8 mouse cellular contexts compared by ENCODE assay signal in genomic region chr17:28621381-28622299, GRCm38 (mm10). TPM values are rescaled to one million over a fixed set of nuclear protein-coding genes. Genes with fewer than 3 reads are reported as not detected.
DNase-seq lines count a peak whose midpoint lies in the region; ATAC-seq lines count a peak whose summit lies in the region.

No protein-coding gene starts in this region.

- H3K27ac ChIP-seq in hindbrain, embryonic 16.5 days (ENCODE audit: low read depth, low read length): peak overlapping the region; percentile 91

- peak overlapping the region; percentile 81 for H3K4me2 ChIP-seq in hindbrain, embryonic 16.5 days (ENCODE audit: low read length)

- H3K9me3 ChIP-seq in hindbrain, embryonic 16.5 days (ENCODE audit: control insufficient read depth, low read length): no peaks in the 10 kb centered on the region

- ATAC-seq in hindbrain, embryonic 16.5 days: peak; percentile 77
- ATAC-seq in megakaryocyte, adult 5-6 weeks (ENCODE audit: poor library complexity, severe bottlenecking): peak; percentile 36

- peak overlapping the region; percentile 98 for H3K9ac ChIP-seq in hindbrain, embryonic 16.5 days (ENCODE audit: low read depth, low read length)

- under 1% methylated on average over 60 of the region's 78 CpGs for WGBS in hindbrain, embryonic 16.5 days

- H3K4me3 ChIP-seq in hindbrain, embryonic 16.5 days (ENCODE audit: low read length): peak overlapping the region; percentile 88

- H3K27me3 ChIP-seq in hindbrain, embryonic 16.5 days (replicated peaks; ENCODE audit: control insufficient read depth, insufficient read depth, low read length): no peaks in the 10 kb centered on the region

- peak; percentile 87 for DNase-seq in Muller cell, postnatal 12 days (ENCODE audit: inconsistent ontology term)
- peak; percentile 65 to 67 for DNase-seq in cerebellum, postnatal 10 days
- DNase-seq in gastrocnemius, adult 18-20 months (ENCODE audit: low spot score): peak; percentile 33
- DNase-seq in layer of hippocampus, postnatal 36 days: peak; percentile 56 to 63
- peak; percentile 47 to 50 for DNase-seq in right cerebral cortex, adult 2 months (ENCODE audit: low spot score in 2 of 2)
- DNase-seq in urinary bladder, postnatal 4 days (ENCODE audit: low spot score in 2 of 2): peak; percentile 33 to 68

- H3K36me3 ChIP-seq in hindbrain, embryonic 16.5 days (ENCODE audit: control insufficient read depth, insufficient read depth, low read length): no peaks in the 10 kb centered on the region

- peaks cover 17% of the 10 kb centered on the region for H3K4me1 ChIP-seq in hindbrain, embryonic 16.5 days (ENCODE audit: control insufficient read depth, insufficient read depth, low read depth, low read length)

RNA-seq across cellular contexts. Expression of gene Srpk1, which starts 0.9 kb away (rescaled TPM):
- 10 to 100 TPM; 26.7 to 30.4 TPM for total RNA-seq in gastrocnemius, adult 18-20 months (2021)
- polyA plus RNA-seq in hindbrain, embryonic 16.5 days (2015; fragmentation: Nextera tagmentation; extraction: Ambion mirVana): 79.4 and 80.8 TPM in 2 replicates
- 10 to 100 TPM; 77.8 to 83.3 TPM for total RNA-seq in layer of hippocampus, postnatal 36 days (2021)
- total RNA-seq in megakaryocyte, adult 5-6 weeks (2015): 53.0 and 66.9 TPM in 2 replicates
- 66.9 and 70.8 TPM in 2 replicates for total RNA-seq in megakaryocyte, adult 5-6 weeks (2017)

RNA-seq across cellular contexts. Expression of gene Lhfpl5, which starts 46.2 kb away (rescaled TPM):
- total RNA-seq in gastrocnemius, adult 18-20 months (2021): not detected
- polyA plus RNA-seq in hindbrain, embryonic 16.5 days (2015; fragmentation: Nextera tagmentation; extraction: Ambion mirVana): 20.1 and 26.9 TPM in 2 replicates
- total RNA-seq in layer of hippocampus, postnatal 36 days (2021): 1 to 10 TPM; 3.6 to 4.0 TPM
- not detected in 2 replicates for total RNA-seq in megakaryocyte, adult 5-6 weeks (2015)
- not detected in 2 replicates for total RNA-seq in megakaryocyte, adult 5-6 weeks (2017)

Comparison
In these comparisons a context has a peak if more than half of its experiments do, and no peak if none do; other contexts are left out.
1. Peak in every context shown above with its lines: DNase-seq, ATAC-seq, H3K4me3 ChIP-seq and H3K27ac ChIP-seq.
2. DNase-seq: peak in every context shown above with its lines; median percentile 87 in Muller cell, postnatal 12 days; 66 in cerebellum, postnatal 10 days; 60 in layer of hippocampus, postnatal 36 days; 50 in urinary bladder, postnatal 4 days; 48 in right cerebral cortex, adult 2 months; 33 in gastrocnemius, adult 18-20 months.
3. RNA of gene Lhfpl5, which starts 46.2 kb away (total RNA-seq): 3.6 to 4.0 TPM in layer of hippocampus, postnatal 36 days; not detected in gastrocnemius, adult 18-20 months and not detected in megakaryocyte, adult 5-6 weeks; every median in the first group is over 4 times any median in the second.